ENCODE assay signal across 11 mouse cellular contexts in the genomic region with DNA sequence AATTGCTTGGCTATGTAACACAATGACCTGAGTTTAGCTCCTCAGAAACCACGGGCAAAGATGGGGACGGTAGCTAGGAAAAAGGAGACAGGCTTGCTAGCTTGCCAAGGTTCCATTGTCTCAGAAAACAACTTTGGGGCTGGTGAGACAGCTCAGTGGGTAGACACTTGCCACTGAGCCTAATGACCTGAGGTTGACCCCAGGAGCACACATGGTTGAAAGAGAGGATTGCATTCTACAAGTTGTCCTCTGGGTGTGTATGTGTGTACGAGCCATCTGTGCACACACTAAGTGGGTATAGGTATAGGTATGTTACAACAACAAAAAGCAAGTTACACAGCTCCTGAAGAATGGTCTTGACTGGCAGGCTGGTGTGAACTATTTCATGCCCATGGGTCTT.
"Had no signal": no experiment of that assay in that cellular context is flagged by ENCODE, and none has a peak within 500 bp of the region (broad histone marks: within the 10 kb centered on the region; RNA-seq: fewer than 3 reads in every experiment).

No protein-coding gene starts in this region.

- H3K27ac ChIP-seq: limb, embryonic 10.5 days; liver, embryonic 15.5 days; midbrain, embryonic 13.5 days; neural tube, embryonic 12.5 days; stomach, postnatal 0 days had no signal

- H3K9ac ChIP-seq: liver, embryonic 15.5 days; midbrain, embryonic 13.5 days; neural tube, embryonic 12.5 days had no signal

- H3K27me3 ChIP-seq: liver, embryonic 15.5 days; midbrain, embryonic 13.5 days; neural tube, embryonic 12.5 days had no signal

- H3K36me3 ChIP-seq: liver, embryonic 15.5 days; midbrain, embryonic 13.5 days; neural tube, embryonic 12.5 days had no signal

- H3K4me3 ChIP-seq: limb, embryonic 10.5 days; liver, embryonic 15.5 days; midbrain, embryonic 13.5 days; myocyte; neural tube, embryonic 12.5 days had no signal

- ATAC-seq: lung, postnatal 0 days; midbrain, embryonic 13.5 days had no signal

- DNase-seq: lung, adult 2 months; retina, postnatal 1 day; right cerebral cortex, postnatal 4 days had no signal

- H3K9me3 ChIP-seq: limb, embryonic 10.5 days; liver, embryonic 15.5 days; midbrain, embryonic 13.5 days; neural tube, embryonic 12.5 days had no signal

- H3K4me2 ChIP-seq: liver, embryonic 11.5 days; liver, embryonic 15.5 days; midbrain, embryonic 13.5 days; neural tube, embryonic 12.5 days had no signal
